Mouse (Mus musculus) embryonic facial prominence, embryonic 11.5 days (tissue): ENCODE measurements at regions not wholly inside any gene's neighbourhood (a gene's known extent, or its start where the extent isn't known, plus 50 kb on each side); places are given as distances from the start of the nearest gene placed in this dataset.
"Not testable (repeated sequence)": the region's sequence is repeated elsewhere in the genome, so short reads cannot be mapped to it uniquely, and the experiment has no call there.

Source experiments
- ATAC-seq: fragments of 200-750 bp; cut with Nextera tagmentation; replicated peaks from 2 replicates; pipeline ENCODE4 v1.8.0; 2017; ENCODE audit warnings: low read depth; ENCODE audit not compliant: insufficient number of reproducible peaks, low FRiP score, low TSS enrichment
- DNase-seq: peaks from one replicate; pipeline ENCODE4 v3.0.0-alpha.2; 2015; ENCODE audit warnings: low spot score
- H3K27ac ChIP-seq: fragments of 300-500 bp; sonication (generic); replicated peaks from 2 replicates; pipeline ENCODE4 v1.5.1; 2014; ENCODE audit warnings: mild to moderate bottlenecking, low read depth, low read length, control low read depth
- H3K27me3 ChIP-seq: fragments of 300-500 bp; sonication (generic); 2 replicates; pipeline ENCODE4 v1.6.1; 2014; ENCODE audit warnings: mild to moderate bottlenecking, low read length, moderate library complexity, mixed read lengths; ENCODE audit not compliant: control insufficient read depth, insufficient read depth
- H3K36me3 ChIP-seq: fragments of 300-500 bp; sonication (generic); replicated peaks from 2 replicates; pipeline ENCODE4 v1.6.1; 2014; ENCODE audit warnings: low read depth, mild to moderate bottlenecking, low read length, moderate library complexity, mixed read lengths; ENCODE audit not compliant: control insufficient read depth, insufficient read depth
- H3K4me1 ChIP-seq: fragments of 300-500 bp; sonication (generic); 2 replicates; pipeline ENCODE4 v1.6.1; 2014; ENCODE audit warnings: low read length, mixed read lengths; ENCODE audit not compliant: control insufficient read depth, insufficient read depth
- H3K4me2 ChIP-seq: fragments of 300-500 bp; sonication (generic); 2 replicates; pipeline ENCODE4 v1.6.1; 2014; ENCODE audit warnings: low read depth, mild to moderate bottlenecking, control low read depth, low read length, moderate library complexity
- H3K4me3 ChIP-seq: fragments of 300-500 bp; sonication (generic); 2 replicates; pipeline ENCODE4 v1.5.1; 2014; ENCODE audit warnings: low read depth, low read length, control low read depth
- H3K9ac ChIP-seq: fragments of 300-500 bp; sonication (generic); replicated peaks from 2 replicates; pipeline ENCODE4 v1.6.1; 2014; ENCODE audit warnings: mild to moderate bottlenecking, control low read depth, low read length
- H3K9me3 ChIP-seq: fragments of 300-500 bp; sonication (generic); replicated peaks from 2 replicates; pipeline ENCODE4 v1.6.1; 2016; ENCODE audit warnings: mild to moderate bottlenecking, low read length, inconsistent platforms, mixed read lengths; ENCODE audit not compliant: control insufficient read depth
- WGBS: fragments of 180-500 bp; shearing (Covaris S2); extraction: QIAGEN DNeasy Blood & Tissue Kit; methylation state at CpG from one replicate; pipeline ENCODE4 v1.1.7; 2014; 5-methylcytosine and 5-hydroxymethylcytosine counted together

DNA sequence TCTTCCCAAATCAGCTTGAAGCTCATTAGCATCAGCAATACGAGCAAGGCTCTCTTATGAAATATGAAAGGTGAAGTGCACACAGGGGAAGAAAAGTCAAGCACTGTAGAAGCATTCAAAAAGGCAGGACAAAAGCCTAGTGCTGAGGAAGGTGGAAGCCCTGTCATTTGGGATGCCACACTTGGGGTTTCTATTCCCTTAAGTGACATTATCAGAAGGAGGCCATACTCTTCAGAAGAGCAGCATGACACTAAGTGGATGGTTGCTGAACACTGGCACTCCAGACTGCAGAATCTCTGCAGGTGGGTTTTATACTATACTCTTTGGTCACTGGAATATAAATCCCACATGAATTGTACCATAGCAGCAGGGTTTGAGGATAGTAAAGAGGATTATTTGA lies 120.4 kb upstream of the Pcsk1 start:
- 78% methylated on average over 1 of the region's 1 CpGs for WGBS
- no peak overlapping the region for H3K9ac ChIP-seq

DNA sequence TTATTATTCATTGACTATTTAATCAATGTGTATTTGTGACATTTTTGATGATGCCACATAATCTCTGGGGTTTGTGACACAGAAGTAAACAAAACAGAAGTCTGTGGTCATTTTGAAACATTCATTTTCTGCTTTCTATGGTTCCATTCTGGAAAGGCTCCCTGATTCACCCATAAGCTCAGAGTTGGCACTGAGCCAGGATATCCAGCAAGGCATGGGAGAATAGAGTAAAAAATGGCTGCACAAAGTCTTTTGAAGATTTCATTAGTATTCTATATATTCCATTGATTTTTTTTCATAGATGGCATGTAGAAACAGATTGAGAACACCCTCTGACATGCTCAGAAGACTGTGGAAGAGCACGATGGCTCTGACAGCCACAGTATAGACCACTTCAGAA lies 133.8 kb upstream of the Pcsk1 start:
- WGBS = 81% methylated on average over 1 of the region's 1 CpGs
- DNase-seq = no peak
- no peak for ATAC-seq

More for the DNA sequence above, 120.4 kb upstream of the Pcsk1 start:
- Histone ChIP-seq H3K9me3 (no peaks in the 10 kb centered on the region), H3K27ac (no peak overlapping the region), H3K4me2 (no peak overlapping the region), H3K36me3 (no peaks in the 10 kb centered on the region), H3K4me1 (no peaks in the 10 kb centered on the region), H3K27me3 (no peaks in the 10 kb centered on the region), H3K4me3 (no peak overlapping the region)
- ATAC-seq = no peak
- no peak for DNase-seq

GRCm38 (mm10) chr13:74913655-74914054 lies 105.0 kb upstream of the Cast start:
- not testable (repeated sequence) for H3K4me2 ChIP-seq, H3K9me3 ChIP-seq, H3K4me3 ChIP-seq, H3K9ac ChIP-seq, H3K27me3 ChIP-seq, H3K27ac ChIP-seq, H3K4me1 ChIP-seq, ATAC-seq, DNase-seq, H3K36me3 ChIP-seq
- WGBS = 23% methylated on average over 2 of the region's 2 CpGs

More for the DNA sequence above, 133.8 kb upstream of the Pcsk1 start:
- no peaks in the 10 kb centered on the region for H3K27me3 ChIP-seq
- H3K4me1 ChIP-seq = no peaks in the 10 kb centered on the region
- no peak overlapping the region for H3K4me3 ChIP-seq
- no peak overlapping the region for H3K9ac ChIP-seq
- no peaks in the 10 kb centered on the region for H3K9me3 ChIP-seq
- no peak overlapping the region for H3K4me2 ChIP-seq
- no peak overlapping the region for H3K27ac ChIP-seq
- H3K36me3 ChIP-seq = no peaks in the 10 kb centered on the region

GRCm38 (mm10) chr13:74903213-74904055 lies 94.8 kb upstream of the Cast start:
- WGBS = 84% methylated on average over 1 of the region's 1 CpGs
- no peak overlapping the region for H3K27ac ChIP-seq

DNA sequence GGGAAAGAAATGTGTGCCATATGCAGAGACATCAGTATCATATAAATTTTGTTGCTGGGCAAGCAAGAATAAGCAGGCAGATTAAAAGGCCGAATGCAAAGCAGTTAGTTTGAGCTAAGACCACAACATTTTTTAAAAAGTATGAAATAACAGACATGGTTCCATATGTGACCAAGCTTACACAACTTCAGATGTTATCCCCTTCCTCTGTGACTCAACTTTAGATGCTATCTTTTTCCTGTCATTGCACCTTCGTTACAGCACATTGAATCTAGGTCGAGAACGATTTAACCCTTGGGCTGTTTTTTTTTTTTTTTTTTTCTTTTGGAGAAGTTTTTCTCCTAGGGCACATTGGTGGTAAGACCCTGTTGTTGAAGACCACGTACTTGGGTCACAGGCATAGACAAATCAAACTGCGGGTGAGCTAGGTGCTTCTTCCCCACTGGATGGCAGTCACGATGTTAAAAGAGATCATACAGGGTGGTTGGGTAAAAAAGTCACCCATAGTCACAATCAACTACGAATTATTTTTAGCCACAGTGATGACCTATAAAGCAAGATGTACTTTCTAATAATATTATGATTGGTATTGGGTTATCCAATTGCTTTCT lies 81.4 kb upstream of the Cast start:
- H3K4me2 ChIP-seq = no peak overlapping the region
- H3K9ac ChIP-seq = no peak overlapping the region
- 84% methylated on average over 8 of the region's 8 CpGs for WGBS
- no peaks in the 10 kb centered on the region for H3K36me3 ChIP-seq
- ATAC-seq = no peak
- no peak overlapping the region for H3K27ac ChIP-seq
- no peaks in the 10 kb centered on the region for H3K27me3 ChIP-seq
- DNase-seq = no peak
- H3K4me1 ChIP-seq = no peaks in the 10 kb centered on the region
- H3K4me3 ChIP-seq = no peak overlapping the region
- H3K9me3 ChIP-seq = no peaks in the 10 kb centered on the region

More at GRCm38 (mm10) chr13:74903213-74904055, 94.8 kb upstream of the Cast start:
- Histone ChIP-seq H3K4me3 (no peak overlapping the region), H3K27me3 (no peaks in the 10 kb centered on the region), H3K9me3 (no peaks in the 10 kb centered on the region), H3K36me3 (no peaks in the 10 kb centered on the region), H3K9ac (no peak overlapping the region), H3K4me2 (no peak overlapping the region), H3K4me1 (no peaks in the 10 kb centered on the region)
- ATAC-seq (no peak), DNase-seq (peak; percentile 3)

GRCm38 (mm10) chr13:74867720-74868119 lies 59.1 kb upstream of the Cast start:
- ATAC-seq = no peak

GRCm38 (mm10) chr13:74864000-74864399 lies 55.4 kb upstream of the Cast start:
- H3K9me3 ChIP-seq = no peaks in the 10 kb centered on the region
- H3K36me3 ChIP-seq = no peaks in the 10 kb centered on the region
- ATAC-seq = no peak
- H3K27ac ChIP-seq = no peak overlapping the region
- H3K9ac ChIP-seq = no peak overlapping the region
- no peak overlapping the region for H3K4me3 ChIP-seq
- H3K4me1 ChIP-seq = no peaks in the 10 kb centered on the region
- no peak overlapping the region for H3K4me2 ChIP-seq
- no peaks in the 10 kb centered on the region for H3K27me3 ChIP-seq
- WGBS = 84% methylated on average over 9 of the region's 9 CpGs
- no peak for DNase-seq

More at GRCm38 (mm10) chr13:74867720-74868119, 59.1 kb upstream of the Cast start:
- Histone ChIP-seq H3K9me3 (no peaks in the 10 kb centered on the region), H3K36me3 (no peaks in the 10 kb centered on the region), H3K27me3 (no peaks in the 10 kb centered on the region), H3K27ac (no peak overlapping the region), H3K9ac (no peak overlapping the region), H3K4me3 (no peak overlapping the region), H3K4me1 (no peaks in the 10 kb centered on the region), H3K4me2 (no peak overlapping the region)
- 77% methylated on average over 1 of the region's 1 CpGs for WGBS
- no peak for DNase-seq

DNA sequence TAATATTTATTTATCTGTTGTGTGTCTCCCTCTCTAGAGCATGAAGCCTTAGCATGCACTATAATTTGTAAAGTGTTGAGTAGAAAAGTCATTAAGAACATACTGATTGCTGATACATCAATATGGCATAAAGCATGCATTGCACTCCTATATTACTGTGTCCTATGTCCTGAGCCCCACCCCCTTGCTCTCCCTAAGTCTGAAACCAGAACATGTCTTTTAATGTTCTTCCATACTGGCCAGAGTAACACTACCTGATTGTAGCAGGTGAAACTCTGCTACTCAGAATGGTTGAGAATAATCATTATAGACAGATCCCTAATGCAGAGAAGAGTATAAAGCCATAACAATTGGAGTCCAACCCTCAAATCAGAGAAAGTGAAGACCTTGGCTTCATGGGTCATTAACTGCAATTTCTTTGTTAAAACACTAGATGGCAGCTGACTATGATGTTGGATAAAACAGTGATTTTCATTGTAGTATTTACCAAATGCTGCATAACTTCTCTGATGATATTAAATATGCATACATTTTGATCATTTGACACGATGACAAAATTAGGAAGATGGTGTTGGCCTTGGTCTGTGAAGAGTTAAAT lies 52.9 kb upstream of the Cast start:
- ATAC-seq (no peak), DNase-seq (peak; percentile 50)
- Histone ChIP-seq H3K27ac (no peak overlapping the region), H3K4me1 (no peaks in the 10 kb centered on the region), H3K4me2 (no peak overlapping the region), H3K9ac (no peak overlapping the region), H3K9me3 (no peaks in the 10 kb centered on the region), H3K27me3 (no peaks in the 10 kb centered on the region), H3K36me3 (no peaks in the 10 kb centered on the region), H3K4me3 (no peak overlapping the region)
- 15% methylated on average over 1 of the region's 1 CpGs for whole genome bisulfite sequencing
